Mouse (Mus musculus): ENCODE data around the gene Glod4. TPM values are rescaled to one million over a fixed set of nuclear protein-coding genes. Genes with fewer than 3 reads are reported as not detected.

Glod4 gene
- 10.7 TPM for polyA plus RNA-seq (2015; fragmentation: Illumina TruSeq; extraction: RNeasy Lipid Tissue Mini Kit (QIAGEN cat#74804); ENCODE audit: insufficient read depth, low read depth, low replicate concordance)

DNA sequence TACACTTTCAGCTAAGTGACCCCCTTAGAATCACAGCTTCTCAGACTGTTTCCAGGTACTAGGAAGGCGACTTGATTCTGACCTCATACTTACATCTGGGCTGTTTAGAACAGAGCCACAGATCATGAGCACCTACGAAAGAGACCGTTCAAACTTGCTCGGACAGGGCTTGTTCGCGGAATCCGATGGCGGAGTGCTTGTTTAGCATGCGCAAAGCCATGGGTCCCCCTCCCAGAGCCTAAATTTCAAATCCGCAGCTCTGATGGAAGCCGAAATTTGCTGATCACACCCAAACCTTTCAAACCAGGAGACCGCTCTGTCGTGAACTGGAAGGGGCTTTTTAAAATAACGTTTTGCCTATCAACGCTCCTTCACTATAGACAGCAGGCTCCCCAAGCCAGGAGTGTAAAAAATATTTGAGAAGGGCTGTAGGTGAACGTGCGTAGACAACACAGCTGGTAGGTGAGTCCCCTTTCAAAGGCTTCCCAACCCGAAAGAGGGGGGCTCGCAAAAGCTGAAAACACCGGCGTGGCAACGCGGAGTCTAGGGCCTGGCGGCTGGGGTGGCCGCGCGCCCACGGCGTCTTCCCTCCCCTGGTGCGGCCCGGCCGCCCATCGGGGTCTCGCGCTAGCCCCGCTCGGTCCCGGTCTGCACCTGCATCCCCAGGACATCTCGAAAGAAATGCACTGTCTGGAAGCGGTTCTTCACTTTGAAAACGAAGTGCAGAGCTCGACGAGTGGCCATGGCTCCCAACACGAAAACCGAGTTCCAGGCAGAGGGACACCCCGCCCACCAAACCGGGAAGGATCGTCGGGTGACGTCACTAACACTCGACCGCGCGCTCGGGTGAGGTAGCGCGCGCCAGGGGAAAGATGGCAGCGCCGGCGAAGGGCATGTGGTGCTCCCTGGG, at the start of gene Glod4, which contains the start of gene Mrm3:
Glod4 (minus strand) TSS at position 825 of the 910 bp plus-strand sequence.
Mrm3 (plus strand) TSS at position 815 of the 910 bp plus-strand sequence.

DNA sequence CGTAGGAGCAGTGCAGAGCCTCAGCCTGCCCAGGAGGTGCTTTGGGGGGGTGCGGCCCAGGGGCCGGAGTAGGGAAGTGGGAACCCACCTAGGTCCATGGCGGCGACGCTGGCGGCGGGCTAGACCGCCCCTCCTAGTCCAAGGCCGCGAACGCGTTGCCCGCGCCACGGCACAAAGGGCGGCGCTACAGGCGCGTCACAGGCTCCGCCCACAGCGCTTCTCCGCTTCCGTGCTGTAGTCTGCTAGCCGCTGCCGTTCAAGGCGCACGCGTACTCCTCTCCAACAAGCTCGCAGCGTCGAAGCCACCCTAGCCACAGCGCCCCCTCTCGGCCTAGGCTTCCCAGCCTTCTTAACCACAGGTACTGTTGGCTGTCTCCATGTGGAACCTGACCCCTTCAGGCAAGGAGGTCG, 26.1 kb downstream of the Glod4 start, which contains the start of the genes Dbil5 and Gemin4:
Dbil5 (plus strand) TSS at position 219 of the 411 bp plus-strand sequence.
Gemin4 (minus strand) TSS at position 275 of the 411 bp plus-strand sequence.

DNA sequence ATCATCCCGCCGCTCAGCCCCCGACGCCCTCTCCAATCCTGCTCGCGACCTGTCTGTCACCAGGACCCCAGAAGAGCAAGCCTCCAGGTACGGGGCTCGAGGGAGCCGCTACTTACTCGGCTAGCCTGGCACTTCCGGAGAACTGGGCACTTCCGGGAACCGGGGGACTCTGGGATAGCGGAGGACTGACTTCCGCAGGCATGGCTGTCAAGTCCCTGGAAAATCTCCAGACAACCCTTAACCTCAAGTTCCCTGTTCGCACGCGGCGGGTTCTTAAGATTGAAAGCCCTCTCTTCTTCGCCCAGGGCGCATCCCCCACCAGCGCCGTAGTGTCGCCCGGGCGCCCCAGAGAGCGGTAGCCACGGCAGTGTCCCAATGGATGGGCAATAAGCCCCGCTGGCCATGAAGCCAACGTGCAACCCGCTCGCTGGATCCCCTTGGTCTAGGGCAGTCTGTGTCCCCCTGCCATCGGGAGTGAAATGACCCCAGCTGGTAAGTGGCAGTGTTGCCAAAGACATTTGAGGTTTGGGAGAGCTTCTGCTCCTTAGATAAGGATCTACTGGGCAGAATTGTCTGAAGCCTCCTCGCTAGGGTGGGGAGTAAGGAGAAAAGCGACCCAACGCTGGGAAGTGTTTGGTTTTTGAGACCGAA, 63.9 kb downstream of the Glod4 start, which contains the start of the genes Vps53 and Fam57a:
Vps53 (minus strand) TSS at position 153 of the 651 bp plus-strand sequence.
Fam57a (plus strand) TSS at position 177 of the 651 bp plus-strand sequence.

Other genes with a start within 250 kb of the Glod4 start
- gene 1700016K19Rik, start 243.8 kb downstream of the Glod4 start, polyA plus RNA-seq (2015; fragmentation: Illumina TruSeq; extraction: RNeasy Lipid Tissue Mini Kit (QIAGEN cat#74804); ENCODE audit: insufficient read depth, low read depth, low replicate concordance) = 0.98 TPM
- 16.5 TPM for gene Rflnb, start 215.9 kb downstream of the Glod4 start, polyA plus RNA-seq (2015; fragmentation: Illumina TruSeq; extraction: RNeasy Lipid Tissue Mini Kit (QIAGEN cat#74804); ENCODE audit: insufficient read depth, low read depth, low replicate concordance)
- 9.3 TPM for gene Vps53, start 64.1 kb downstream of the Glod4 start, polyA plus RNA-seq (2015; fragmentation: Illumina TruSeq; extraction: RNeasy Lipid Tissue Mini Kit (QIAGEN cat#74804); ENCODE audit: insufficient read depth, low read depth, low replicate concordance)
- gene Fam57a, start 64.1 kb downstream of the Glod4 start, polyA plus RNA-seq (2015; fragmentation: Illumina TruSeq; extraction: RNeasy Lipid Tissue Mini Kit (QIAGEN cat#74804); ENCODE audit: insufficient read depth, low read depth, low replicate concordance) = 2.6 TPM
- not detected for gene Dbil5, start 26.1 kb downstream of the Glod4 start, polyA plus RNA-seq (2015; fragmentation: Illumina TruSeq; extraction: RNeasy Lipid Tissue Mini Kit (QIAGEN cat#74804); ENCODE audit: insufficient read depth, low read depth, low replicate concordance)
- not detected for gene Gemin4, start 26.1 kb downstream of the Glod4 start, polyA plus RNA-seq (2015; fragmentation: Illumina TruSeq; extraction: RNeasy Lipid Tissue Mini Kit (QIAGEN cat#74804); ENCODE audit: insufficient read depth, low read depth, low replicate concordance)
- gene Mrm3, start within 50 bp of the Glod4 start, polyA plus RNA-seq (2015; fragmentation: Illumina TruSeq; extraction: RNeasy Lipid Tissue Mini Kit (QIAGEN cat#74804); ENCODE audit: insufficient read depth, low read depth, low replicate concordance) = 1.7 TPM
- 5.2 TPM for gene Nxn, start 155.4 kb upstream of the Glod4 start, polyA plus RNA-seq (2015; fragmentation: Illumina TruSeq; extraction: RNeasy Lipid Tissue Mini Kit (QIAGEN cat#74804); ENCODE audit: insufficient read depth, low read depth, low replicate concordance)
- gene Timm22, start 163.2 kb upstream of the Glod4 start, polyA plus RNA-seq (2015; fragmentation: Illumina TruSeq; extraction: RNeasy Lipid Tissue Mini Kit (QIAGEN cat#74804); ENCODE audit: insufficient read depth, low read depth, low replicate concordance) = 3.2 TPM

Data from pancreas, adult 10 weeks (tissue).